Mouse (Mus musculus): ENCODE measurements around the gene Hhat.

DNA sequence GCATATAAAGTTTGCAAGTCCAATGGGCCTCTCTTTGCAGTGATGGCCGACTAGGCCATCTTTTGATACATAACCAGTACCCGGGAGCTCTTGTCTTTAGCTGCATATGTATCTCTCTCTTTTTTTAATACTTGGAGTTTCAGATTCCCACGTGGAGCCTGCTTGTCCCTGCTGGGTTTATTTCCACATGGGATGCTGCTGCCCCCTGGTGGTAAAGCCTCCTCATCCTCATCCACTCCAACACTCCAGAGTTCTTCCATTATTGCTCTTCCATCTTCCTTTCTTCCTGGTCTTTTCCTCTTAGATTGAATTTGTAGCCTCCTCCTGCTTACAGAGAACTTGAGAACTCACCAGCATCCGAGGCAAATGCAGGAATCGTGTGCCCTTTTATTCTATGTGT is 48.9 kb downstream of the Hhat start:
- TF ChIP-seq CTCF (IDR thresholded peaks at IDR 0.05; ENCODE audit: insufficient read depth, low read depth, low read length) (no peak), POLR2A (IDR thresholded peaks at IDR 0.05; ENCODE audit: insufficient read depth, low read depth, low read length) (no peak)

Measured in olfactory bulb, adult 2 months (tissue).